ENCODE assay signal across 17 mouse cellular contexts in genomic region chr11:12474299-12474935, GRCm38 (mm10). TPM values are rescaled to one million over a fixed set of nuclear protein-coding genes. Genes with fewer than 3 reads are reported as not detected.
A peak's percentile ranks its signal among the peaks of the same experiment; 100 is the strongest.
DNase-seq lines count a peak whose midpoint lies in the region; ATAC-seq and TF ChIP-seq lines count a peak whose summit lies in the region.
"Had no signal": no experiment of that assay in that cellular context is flagged by ENCODE, and none has a peak within 500 bp of the region (broad histone marks: within the 10 kb centered on the region; RNA-seq: fewer than 3 reads in every experiment).

No protein-coding gene starts in this region.

- no peak for TF ChIP-seq CTCF in kidney, adult 2 months (conservative IDR thresholded peaks at IDR 0.05; ENCODE audit: insufficient read depth, insufficient read length, low read depth, low read length)

- DNase-seq in embryonic facial prominence, embryonic 14.5 days (ENCODE audit: low spot score): no peak
- DNase-seq in embryonic facial prominence, embryonic 10.5 days (ENCODE audit: low spot score): no peak
- DNase-seq in 3T3-L1 (ENCODE audit: low read depth, low spot score): peak; percentile 7
- DNase-seq in kidney, adult 2 months: peak; percentile 81
- DNase-seq in kidney, postnatal 14 days: peak; percentile 53
- no peak for DNase-seq in adrenal gland, postnatal 14 days
- DNase-seq in cerebellum, adult 9-11 months: no peak
- DNase-seq in left cerebral cortex, adult 9 months (ENCODE audit: low spot score in 2 of 2): no peak
- DNase-seq: adrenal gland, adult 8-10 months; cerebellum, adult 11 months; heart, postnatal 10 days; liver, embryonic 13.5 days; spleen, adult 18-20 months had no signal

- H3K27ac ChIP-seq in embryonic facial prominence, embryonic 14.5 days (replicated peaks; ENCODE audit: low read depth, low read length): peak overlapping the region; percentile 44; the same call in 1 of the 2 replicates
- H3K27ac ChIP-seq in embryonic facial prominence, embryonic 10.5 days (replicated peaks): no peak overlapping the region
- peak overlapping the region; percentile 91 for H3K27ac ChIP-seq in kidney, adult 2 months (ENCODE audit: insufficient read depth, low read depth, low read length)
- H3K27ac ChIP-seq: embryonic facial prominence, embryonic 13.5 days; heart, embryonic 10.5 days; hindbrain, embryonic 13.5 days; liver, embryonic 13.5 days had no signal

- no peaks in the 10 kb centered on the region for H3K27me3 ChIP-seq in embryonic facial prominence, embryonic 14.5 days (replicated peaks; ENCODE audit: control insufficient read depth, insufficient read depth, low read length)
- no peaks in the 10 kb centered on the region for H3K27me3 ChIP-seq in embryonic facial prominence, embryonic 10.5 days (replicated peaks; ENCODE audit: low read depth, poor library complexity, severe bottlenecking)
- H3K27me3 ChIP-seq in kidney, adult 2 months (replicated peaks; ENCODE audit: control insufficient read depth, insufficient read depth, low read length): no peaks in the 10 kb centered on the region
- H3K27me3 ChIP-seq: embryonic facial prominence, embryonic 13.5 days; hindbrain, embryonic 13.5 days; liver, embryonic 13.5 days had no signal

- no peaks in the 10 kb centered on the region for H3K4me1 ChIP-seq in embryonic facial prominence, embryonic 14.5 days (ENCODE audit: control insufficient read depth, insufficient read depth, low read length)
- no peaks in the 10 kb centered on the region; the same call in 1 of the 2 replicates for H3K4me1 ChIP-seq in embryonic facial prominence, embryonic 10.5 days
- H3K4me1 ChIP-seq in kidney, adult 2 months (ENCODE audit: control insufficient read depth, insufficient read depth, low read length): peaks cover 19% of the 10 kb centered on the region
- H3K4me1 ChIP-seq: heart, embryonic 10.5 days; hindbrain, embryonic 13.5 days; liver, embryonic 13.5 days had no signal

- no peak for TF ChIP-seq POLR2A in kidney, adult 2 months (IDR thresholded peaks at IDR 0.05; ENCODE audit: low read depth, low read length)

- H3K4me2 ChIP-seq in embryonic facial prominence, embryonic 14.5 days (ENCODE audit: low read depth, low read length): no peak overlapping the region
- H3K4me2 ChIP-seq: embryonic facial prominence, embryonic 13.5 days; hindbrain, embryonic 13.5 days; liver, embryonic 13.5 days had no signal

- H3K4me3 ChIP-seq in embryonic facial prominence, embryonic 14.5 days (ENCODE audit: low read depth, low read length): no peak overlapping the region
- H3K4me3 ChIP-seq in embryonic facial prominence, embryonic 10.5 days: no peak overlapping the region
- no peak overlapping the region for H3K4me3 ChIP-seq in kidney, adult 2 months (ENCODE audit: insufficient read depth, low read depth, low read length)
- H3K4me3 ChIP-seq: embryonic facial prominence, embryonic 13.5 days; heart, embryonic 10.5 days; hindbrain, embryonic 13.5 days; liver, embryonic 13.5 days had no signal

- no peaks in the 10 kb centered on the region for H3K9me3 ChIP-seq in embryonic facial prominence, embryonic 14.5 days (ENCODE audit: control insufficient read depth, low read length)
- H3K9me3 ChIP-seq in embryonic facial prominence, embryonic 10.5 days: no peaks in the 10 kb centered on the region
- H3K9me3 ChIP-seq: embryonic facial prominence, embryonic 13.5 days; heart, embryonic 10.5 days; hindbrain, embryonic 13.5 days; liver, embryonic 13.5 days had no signal

- no peak for ATAC-seq in embryonic facial prominence, embryonic 14.5 days (ENCODE audit: low read depth)

- no peak overlapping the region for H3K9ac ChIP-seq in embryonic facial prominence, embryonic 14.5 days (ENCODE audit: low read depth, low read length)
- H3K9ac ChIP-seq: embryonic facial prominence, embryonic 13.5 days; hindbrain, embryonic 13.5 days; liver, embryonic 13.5 days had no signal

- no peaks in the 10 kb centered on the region for H3K36me3 ChIP-seq in embryonic facial prominence, embryonic 14.5 days (ENCODE audit: control insufficient read depth, insufficient read depth, low read length)
- no peaks in the 10 kb centered on the region for H3K36me3 ChIP-seq in embryonic facial prominence, embryonic 10.5 days (replicated peaks)
- H3K36me3 ChIP-seq in kidney, adult 2 months (ENCODE audit: control insufficient read depth, insufficient read depth, low read length): no peaks in the 10 kb centered on the region
- H3K36me3 ChIP-seq: embryonic facial prominence, embryonic 13.5 days; heart, embryonic 10.5 days; hindbrain, embryonic 13.5 days; liver, embryonic 13.5 days had no signal

- 69% methylated on average over 5 of the region's 5 CpGs for WGBS in embryonic facial prominence, embryonic 14.5 days
- 88% methylated on average over 5 of the region's 5 CpGs for WGBS in embryonic facial prominence, embryonic 10.5 days
- WGBS in kidney, adult 2 months: 28% methylated on average over 5 of the region's 5 CpGs

RNA-seq across cellular contexts. Expression of gene Cobl, which starts 9.7 kb away (rescaled TPM):
- polyA plus RNA-seq in embryonic facial prominence, embryonic 14.5 days (2014; fragmentation: Nextera tagmentation; extraction: Ambion mirVana): 54.6 and 62.0 TPM in 2 replicates
- 2.1 and 3.4 TPM in 2 replicates for polyA plus RNA-seq in embryonic facial prominence, embryonic 10.5 days (2016; fragmentation: Nextera tagmentation; extraction: Ambion mirVana)
- 15.1 and 18.0 TPM in 2 replicates for polyA plus RNA-seq in kidney, adult 2 months (2012; rRNA removed)
- total RNA-seq in adrenal gland, postnatal 14 days (2021): 3.1 and 4.1 TPM in 2 replicates
- total RNA-seq: megakaryocyte-erythroid progenitor cell, adult 5-6 weeks had no signal

Comparison
In these comparisons a context has a peak if more than half of its experiments do, and no peak if none do; other contexts are left out.
1. DNase-seq: peak in 3T3-L1 (single experiment), kidney, adult 2 months (single experiment) and kidney, postnatal 14 days (single experiment); none in embryonic facial prominence, embryonic 14.5 days (single experiment), embryonic facial prominence, embryonic 10.5 days (single experiment), adrenal gland, postnatal 14 days (single experiment), cerebellum, adult 9-11 months (single experiment) and left cerebral cortex, adult 9 months (0 of 2).